Mouse (Mus musculus) layer of hippocampus, adult 18-20 months (tissue): ENCODE measurements around the gene Dcun1d2. TPM values are rescaled to one million over a fixed set of nuclear protein-coding genes. Genes with fewer than 3 reads are reported as not detected.

ENCODE experiments used
- DNase-seq, 2 experiments: peaks; one replicate each; pipeline ENCODE4 v3.0.0; 2022; ENCODE audit warnings: low spot score in 2 of 2
- total RNA-seq, 2 experiments: library from RNA; stranded (reverse); gene quantifications; 2 replicates each; pipeline ENCODE4 v1.2.3; 2021

Gene Dcun1d2
- total RNA-seq, 2 experiments from 2014 or later, result 39.4 to 39.9 TPM

DNA sequence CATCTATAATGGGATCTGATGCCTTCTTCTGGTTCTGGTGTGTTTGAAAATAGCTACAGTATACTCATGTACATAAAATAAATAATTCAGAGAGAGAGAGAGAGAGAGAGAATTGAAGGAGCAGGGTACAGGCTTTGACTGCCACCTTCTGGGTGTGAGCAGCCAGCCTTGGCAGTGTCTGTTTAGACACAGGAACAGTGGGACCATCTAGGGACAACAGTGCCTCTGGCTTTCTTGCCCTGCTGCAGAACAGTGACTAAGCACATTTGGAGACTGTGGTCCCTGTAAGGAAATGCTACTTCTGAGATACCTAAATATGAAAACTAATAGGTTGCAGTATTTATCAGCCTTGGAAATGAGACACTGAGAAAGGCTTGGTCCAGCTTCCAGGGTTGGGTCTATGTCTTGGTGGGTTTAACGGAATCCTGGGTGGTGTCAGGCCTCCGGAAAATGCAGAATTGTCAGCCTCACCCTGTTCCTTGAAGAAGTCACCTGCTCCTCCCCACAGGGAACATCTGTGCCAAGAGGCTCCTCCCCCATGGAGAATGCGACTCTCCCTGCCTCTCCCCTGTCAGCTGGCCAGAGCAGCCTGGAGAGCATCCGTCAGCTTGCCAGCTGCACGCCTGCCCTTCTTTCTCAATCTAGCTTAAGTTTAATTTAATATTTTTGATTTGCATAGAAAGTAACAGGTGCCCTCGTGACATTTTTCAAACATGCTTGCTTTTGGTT, 79.1 kb downstream of the Dcun1d2 start:
- no peak for DNase-seq

DNA sequence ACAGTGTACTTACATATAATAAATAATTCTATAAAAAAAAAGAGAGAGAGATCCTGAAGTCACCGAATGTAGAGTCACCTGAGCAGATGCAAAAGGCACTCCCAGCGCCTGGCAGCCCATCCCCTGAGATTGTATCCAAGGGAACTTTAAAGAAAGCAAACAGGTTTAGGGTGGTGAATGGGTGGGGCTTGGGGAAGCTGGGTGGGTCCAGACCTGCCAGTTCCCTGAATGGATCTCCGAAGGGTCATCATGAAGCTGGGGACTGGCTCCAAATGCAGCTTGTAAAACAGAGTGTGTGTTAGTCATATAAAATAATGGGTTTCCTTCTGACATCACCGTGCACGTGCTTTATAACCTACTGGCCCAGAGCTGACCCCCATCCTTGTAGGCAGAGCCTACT, 81.6 kb downstream of the Dcun1d2 start:
- DNase-seq, result no peak

Other genes starting within 250 kb of the Dcun1d2 start
- gene Proz, start 227.2 kb downstream of the Dcun1d2 start, total RNA-seq, result not detected
- 10 to 100 TPM; 26.2 to 29.4 TPM for gene Pcid2, start 182.7 kb downstream of the Dcun1d2 start, total RNA-seq
- gene Cul4a, start 182.5 kb downstream of the Dcun1d2 start, total RNA-seq, result 10 to 100 TPM; 58.1 to 59.3 TPM
- gene Lamp1, start 129.0 kb downstream of the Dcun1d2 start, total RNA-seq, result 100 to 1,000 TPM; 275 to 276 TPM
- gene Grtp1, start 87.5 kb downstream of the Dcun1d2 start, total RNA-seq, result 1 to 10 TPM; 3.6 to 3.7 TPM
- 1 to 10 TPM in 1 of 2 experiments, under 1 TPM in 1; 0.74 to 1.8 TPM for gene Adprhl1, start 34.0 kb downstream of the Dcun1d2 start, total RNA-seq
- gene Tmco3, start 59 bp upstream of the Dcun1d2 start, total RNA-seq, result 10 to 100 TPM; 44.3 to 47.1 TPM
- gene Tfdp1, start 50.6 kb upstream of the Dcun1d2 start, total RNA-seq, result 10 to 100 TPM; 57.6 to 58.0 TPM
- gene Atp4b, start 108.7 kb upstream of the Dcun1d2 start, total RNA-seq, result not detected
- not detected for gene Grk1, start 117.0 kb upstream of the Dcun1d2 start, total RNA-seq
- gene Tmem255b, start 147.1 kb upstream of the Dcun1d2 start, total RNA-seq, result 1 to 10 TPM; 4.1 to 5.4 TPM
- 10 to 100 TPM; 84.0 to 95.1 TPM for gene Gas6, start 206.4 kb upstream of the Dcun1d2 start, total RNA-seq